Mouse (Mus musculus) lung, embryonic 15.5 days (tissue): ENCODE data around the gene Acrv1. TPM values are rescaled to one million over a fixed set of nuclear protein-coding genes. Genes with fewer than 3 reads are reported as not detected.

Source experiments
- polyA plus RNA-seq: library from polyadenylated mRNA; unstranded; fragments of >200 nt; fragmentation: Nextera tagmentation; extraction: Ambion mirVana; gene quantifications from 2 replicates; pipeline ENCODE4 v1.2.1, GENCODE M21; 2015

Acrv1 gene
- polyA plus RNA-seq, 1 experiment from 2014 or later: 0.05 TPM

Other genes with a start within 250 kb of the Acrv1 start
- not detected in 2 replicates for gene Gm9513, start 217.6 kb upstream of the Acrv1 start, polyA plus RNA-seq
- not detected in 2 replicates for gene Gm5615, start 151.3 kb upstream of the Acrv1 start, polyA plus RNA-seq
- gene Gm17689, start 110.6 kb upstream of the Acrv1 start, polyA plus RNA-seq: not detected in 2 replicates
- gene A630095E13Rik, start 49.8 kb upstream of the Acrv1 start, polyA plus RNA-seq: not detected in 2 replicates
- gene Chek1, start 33.8 kb downstream of the Acrv1 start, polyA plus RNA-seq: 36.3 and 36.8 TPM in 2 replicates
- gene Stt3a, start 74.5 kb downstream of the Acrv1 start, polyA plus RNA-seq: 280 and 282 TPM in 2 replicates
- gene Ei24, start 104.2 kb downstream of the Acrv1 start, polyA plus RNA-seq: 102 and 106 TPM in 2 replicates
- gene Fez1, start 128.6 kb downstream of the Acrv1 start, polyA plus RNA-seq: 3.1 and 3.8 TPM in 2 replicates